Mouse (Mus musculus) forebrain, embryonic 12.5 days (tissue): ENCODE data around the gene T2. TPM values are rescaled to one million over a fixed set of nuclear protein-coding genes. Genes with fewer than 3 reads are reported as not detected.

Experiments used
- ATAC-seq: fragments of 200-750 bp; cut with Nextera tagmentation; 2 replicates; pipeline ENCODE4 v1.8.0; 2017; ENCODE audit warnings: moderate TSS enrichment; ENCODE audit not compliant: low FRiP score
- H3K27ac ChIP-seq: fragments of 300-500 bp; sonication (generic); 2 replicates; pipeline ENCODE4 v1.5.1; 2016; ENCODE audit warnings: mild to moderate bottlenecking
- H3K27me3 ChIP-seq: fragments of 300-500 bp; sonication (generic); 2 replicates; pipeline ENCODE4 v1.6.1; 2016; ENCODE audit warnings: mild to moderate bottlenecking
- H3K36me3 ChIP-seq: fragments of 300-500 bp; sonication (generic); replicated peaks from 2 replicates; pipeline ENCODE4 v1.6.1; 2016; ENCODE audit warnings: mild to moderate bottlenecking
- H3K4me1 ChIP-seq: fragments of 300-500 bp; sonication (generic); 2 replicates; pipeline ENCODE4 v1.6.1; 2016
- H3K4me2 ChIP-seq: fragments of 300-500 bp; sonication (generic); 2 replicates; pipeline ENCODE4 v1.6.1; 2016; ENCODE audit warnings: mild to moderate bottlenecking, moderate library complexity
- H3K4me3 ChIP-seq: fragments of 300-500 bp; sonication (generic); replicated peaks from 2 replicates; pipeline ENCODE4 v1.5.1; 2016; ENCODE audit warnings: mild to moderate bottlenecking
- H3K9ac ChIP-seq: fragments of 300-500 bp; sonication (generic); 2 replicates; pipeline ENCODE4 v1.6.1; 2016; ENCODE audit warnings: mild to moderate bottlenecking
- H3K9me3 ChIP-seq: fragments of 300-500 bp; sonication (generic); 2 replicates; pipeline ENCODE4 v1.6.1; 2016
- WGBS: fragments of 180-500 bp; shearing (Covaris S2); methylation state at CpG from one replicate; pipeline ENCODE4 v1.1.7; 2016; 5-methylcytosine and 5-hydroxymethylcytosine counted together
- polyA plus RNA-seq: library from polyadenylated mRNA; unstranded; fragments of >200 nt; fragmentation: Nextera tagmentation; extraction: Ambion mirVana; gene quantifications from 2 replicates; pipeline ENCODE4 v1.2.1, GENCODE M21; 2016

The T2 gene
- polyA plus RNA-seq, 1 experiment from 2014 or later: 0.55 TPM

- peak overlapping the region; percentile 39 for H3K4me2 ChIP-seq
- H3K9ac ChIP-seq: no peak overlapping the region
- no peak for ATAC-seq
- H3K27ac ChIP-seq: no peak overlapping the region
- no peaks in the 10 kb centered on the region for H3K36me3 ChIP-seq
- under 1% methylated on average over 52 of the region's 52 CpGs for WGBS
- H3K9me3 ChIP-seq: no peaks in the 10 kb centered on the region
- H3K4me3 ChIP-seq: peak overlapping the region; percentile 25
- H3K27me3 ChIP-seq: peaks cover 99% of the 10 kb centered on the region
- H3K4me1 ChIP-seq: peaks cover 15% of the 10 kb centered on the region; the same call in 1 of the 2 replicates
Observed at GRCm38 (mm10) chr17:8433121-8433977, 77.6 kb downstream of the T2 start.

DNA sequence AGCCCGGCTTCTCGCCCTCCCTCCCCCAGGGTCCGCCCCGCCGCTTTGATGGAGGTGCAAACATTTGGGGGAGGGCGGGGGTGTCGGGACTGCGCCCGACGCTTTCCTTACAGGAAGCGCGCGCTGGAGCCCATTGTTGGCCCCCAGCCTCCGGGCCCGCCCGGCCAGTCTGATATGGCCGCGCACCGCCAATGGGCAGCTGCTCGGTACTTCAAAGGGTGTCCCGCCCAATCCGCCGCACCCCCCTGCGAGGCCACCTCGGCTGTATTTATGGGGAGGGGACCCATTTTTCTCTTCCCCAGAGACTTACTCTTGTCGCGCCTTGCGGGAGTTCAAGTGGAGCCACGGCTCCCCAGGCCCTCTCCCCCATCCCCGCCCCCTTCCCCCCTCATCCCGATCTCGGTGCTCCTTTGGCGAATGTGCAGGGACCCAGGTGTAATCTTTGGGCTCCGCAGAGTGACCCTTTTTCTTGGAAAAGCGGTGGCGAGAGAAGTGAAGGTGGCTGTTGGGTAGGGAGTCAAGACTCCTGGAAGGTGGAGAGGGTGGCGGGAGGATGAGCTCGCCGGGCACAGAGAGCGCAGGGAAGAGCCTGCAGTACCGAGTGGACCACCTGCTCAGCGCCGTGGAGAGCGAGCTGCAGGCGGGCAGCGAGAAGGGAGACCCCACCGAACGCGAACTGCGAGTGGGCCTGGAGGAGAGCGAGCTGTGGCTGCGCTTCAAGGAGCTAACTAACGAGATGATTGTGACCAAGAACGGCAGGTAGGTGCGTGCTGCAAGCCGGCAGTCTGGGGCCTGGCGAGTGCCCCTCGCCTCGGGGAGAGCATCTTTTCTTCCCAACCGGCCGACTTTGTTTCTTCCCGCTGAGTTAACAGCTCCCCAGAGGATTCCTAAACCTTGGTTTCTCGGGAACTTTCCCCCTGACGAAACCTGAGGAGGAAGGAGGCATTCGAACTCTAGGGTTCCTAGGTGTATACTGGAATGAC, 78.5 kb downstream of the T2 start, which contains the start of gene T:
T (plus strand) TSS at position 446 of the 983 bp plus-strand sequence.
- no peak within 1 kb of the TSS for H3K9ac ChIP-seq
- no peaks in the 10 kb centered on the region for H3K36me3 ChIP-seq
- WGBS: under 1% methylated on average over 64 of the region's 65 CpGs
- peak within 1 kb of the TSS; percentile 39 for H3K4me2 ChIP-seq
- H3K9me3 ChIP-seq: no peaks in the 10 kb centered on the region
- peaks cover 99% of the 10 kb centered on the region for H3K27me3 ChIP-seq
- peak within 1 kb of the TSS; percentile 25 for H3K4me3 ChIP-seq
- no peak for ATAC-seq
- no peak within 1 kb of the TSS for H3K27ac ChIP-seq
- peaks cover 15% of the 10 kb centered on the region; the same call in 1 of the 2 replicates for H3K4me1 ChIP-seq

DNA sequence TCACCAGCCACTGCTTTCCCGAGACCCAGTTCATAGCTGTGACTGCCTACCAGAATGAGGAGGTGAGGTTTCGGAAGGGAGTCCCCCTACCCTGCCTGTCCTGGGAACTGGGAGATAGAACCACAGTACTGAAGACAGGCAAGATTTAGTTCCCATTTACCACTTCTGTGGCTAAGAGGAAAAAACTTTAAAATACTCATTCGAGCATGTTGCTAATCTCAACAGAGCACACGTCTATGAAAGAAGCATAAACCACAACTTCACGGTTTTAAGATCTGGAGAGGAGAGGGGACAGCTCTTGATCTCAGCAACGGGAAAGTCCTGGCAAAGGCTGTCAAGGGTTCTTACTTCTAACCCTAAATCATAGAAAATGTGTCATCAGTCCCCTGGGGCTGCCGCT, 80.4 kb downstream of the T2 start:
- Histone ChIP-seq H3K4me3 (no peak overlapping the region), H3K27me3 (peaks cover 96% of the 10 kb centered on the region), H3K9me3 (no peaks in the 10 kb centered on the region), H3K9ac (no peak overlapping the region), H3K4me2 (no peak overlapping the region), H3K4me1 (0 out of 2 replicates have a peak, but pooled peaks cover 8% of the 10 kb centered on the region), H3K36me3 (no peaks in the 10 kb centered on the region), H3K27ac (no peak overlapping the region)
- ATAC-seq: no peak
- 15% methylated on average over 7 of the region's 7 CpGs for WGBS

DNA sequence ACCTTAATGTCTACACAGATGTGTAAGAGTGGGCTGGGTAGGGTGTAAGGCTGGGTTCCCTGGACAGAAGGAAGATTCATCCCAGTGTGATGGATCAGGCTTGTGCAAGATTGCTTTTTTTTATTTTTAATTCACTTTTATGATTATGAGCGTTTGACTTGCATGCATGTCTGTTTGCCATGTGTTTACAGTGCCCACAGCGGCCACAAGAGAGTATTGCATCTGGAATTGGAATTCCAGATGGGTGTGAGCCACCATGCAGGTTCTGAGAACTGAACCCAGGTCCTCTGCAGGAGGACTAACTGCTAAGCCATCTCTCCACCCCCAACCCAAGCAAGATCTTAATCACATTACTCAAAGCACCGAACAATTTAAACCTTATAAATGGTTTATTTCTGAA, 88.3 kb downstream of the T2 start:
- Histone ChIP-seq H3K9me3 (no peaks in the 10 kb centered on the region), H3K27me3 (peaks cover 21% of the 10 kb centered on the region), H3K36me3 (no peaks in the 10 kb centered on the region), H3K4me2 (no peak overlapping the region), H3K4me3 (no peak overlapping the region), H3K4me1 (no peaks in the 10 kb centered on the region), H3K27ac (no peak overlapping the region), H3K9ac (no peak overlapping the region)
- no peak for ATAC-seq
- 59% methylated on average over 3 of the region's 3 CpGs for WGBS

- Histone ChIP-seq H3K27me3 (peaks cover 7% of the 10 kb centered on the region; the same call in 1 of the 2 replicates), H3K9ac (no peak overlapping the region), H3K36me3 (no peaks in the 10 kb centered on the region), H3K27ac (no peak overlapping the region), H3K4me2 (no peak overlapping the region), H3K4me1 (no peaks in the 10 kb centered on the region), H3K9me3 (no peaks in the 10 kb centered on the region), H3K4me3 (no peak overlapping the region)
- 56% methylated on average over 9 of the region's 9 CpGs for WGBS
- no peak for ATAC-seq
Observed at GRCm38 (mm10) chr17:8447676-8448192, 91.9 kb downstream of the T2 start.

GRCm38 (mm10) chr17:8448324-8448723, 92.5 kb downstream of the T2 start:
- Histone ChIP-seq H3K9me3 (no peaks in the 10 kb centered on the region), H3K36me3 (no peaks in the 10 kb centered on the region), H3K4me1 (no peaks in the 10 kb centered on the region), H3K4me3 (no peak overlapping the region), H3K4me2 (no peak overlapping the region), H3K27ac (no peak overlapping the region), H3K27me3 (peaks cover 7% of the 10 kb centered on the region; the same call in 1 of the 2 replicates), H3K9ac (no peak overlapping the region)
- WGBS: 67% methylated on average over 3 of the region's 3 CpGs
- no peak for ATAC-seq

DNA sequence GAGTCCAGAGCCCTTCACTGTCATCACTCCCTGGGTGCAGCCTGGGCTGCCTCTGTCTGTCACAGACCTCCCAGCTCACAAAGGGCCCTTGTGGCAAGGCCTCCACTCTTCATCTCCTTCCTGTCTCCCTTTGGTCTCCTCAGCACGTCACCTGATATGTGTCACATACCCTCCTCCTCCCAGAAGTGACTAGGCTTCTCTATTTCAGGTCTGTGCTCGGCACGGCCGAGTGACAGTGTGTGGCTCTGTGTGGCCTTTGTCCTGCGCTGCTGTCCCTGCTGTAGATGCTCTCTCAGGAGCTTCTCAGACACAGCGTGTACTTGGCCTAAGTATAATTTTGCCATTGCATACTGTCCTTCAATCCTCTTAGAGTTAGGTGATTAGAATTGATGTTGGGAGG, 99.4 kb downstream of the T2 start:
- Histone ChIP-seq H3K4me3 (no peak overlapping the region), H3K4me1 (peaks cover 3% of the 10 kb centered on the region; the same call in 1 of the 2 replicates), H3K4me2 (no peak overlapping the region), H3K27me3 (peaks cover 11% of the 10 kb centered on the region; the same call in 1 of the 2 replicates), H3K36me3 (no peaks in the 10 kb centered on the region), H3K9ac (no peak overlapping the region), H3K9me3 (no peaks in the 10 kb centered on the region), H3K27ac (no peak overlapping the region)
- 62% methylated on average over 6 of the region's 6 CpGs for WGBS
- no peak for ATAC-seq

DNA sequence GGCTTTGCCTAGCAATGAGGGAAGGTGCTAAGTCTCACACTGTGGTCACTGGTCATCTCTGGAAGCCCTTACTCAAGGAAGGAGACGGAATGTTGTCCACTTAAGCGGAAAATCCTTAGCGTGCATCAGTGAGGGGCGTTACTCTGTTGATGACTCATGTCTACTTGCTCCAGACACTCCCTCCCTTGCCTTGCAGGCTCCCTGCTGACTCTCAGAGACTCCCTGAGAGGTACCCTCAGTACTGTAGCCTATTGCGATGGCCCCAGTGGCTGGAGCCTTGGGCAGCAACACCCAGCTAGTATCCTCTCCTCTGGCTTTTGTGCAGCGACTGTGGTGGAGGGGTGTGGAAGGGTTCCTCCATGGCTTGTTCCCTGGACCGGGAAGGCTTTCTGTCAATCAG, 99.8 kb downstream of the T2 start:
- no peak overlapping the region for H3K4me2 ChIP-seq
- ATAC-seq: no peak
- no peaks in the 10 kb centered on the region for H3K36me3 ChIP-seq
- no peaks in the 10 kb centered on the region for H3K9me3 ChIP-seq
- H3K9ac ChIP-seq: no peak overlapping the region
- peaks cover 11% of the 10 kb centered on the region; the same call in 1 of the 2 replicates for H3K27me3 ChIP-seq
- H3K27ac ChIP-seq: no peak overlapping the region
- 62% methylated on average over 7 of the region's 7 CpGs for WGBS
- no peak overlapping the region for H3K4me3 ChIP-seq
- peaks cover 3% of the 10 kb centered on the region; the same call in 1 of the 2 replicates for H3K4me1 ChIP-seq

DNA sequence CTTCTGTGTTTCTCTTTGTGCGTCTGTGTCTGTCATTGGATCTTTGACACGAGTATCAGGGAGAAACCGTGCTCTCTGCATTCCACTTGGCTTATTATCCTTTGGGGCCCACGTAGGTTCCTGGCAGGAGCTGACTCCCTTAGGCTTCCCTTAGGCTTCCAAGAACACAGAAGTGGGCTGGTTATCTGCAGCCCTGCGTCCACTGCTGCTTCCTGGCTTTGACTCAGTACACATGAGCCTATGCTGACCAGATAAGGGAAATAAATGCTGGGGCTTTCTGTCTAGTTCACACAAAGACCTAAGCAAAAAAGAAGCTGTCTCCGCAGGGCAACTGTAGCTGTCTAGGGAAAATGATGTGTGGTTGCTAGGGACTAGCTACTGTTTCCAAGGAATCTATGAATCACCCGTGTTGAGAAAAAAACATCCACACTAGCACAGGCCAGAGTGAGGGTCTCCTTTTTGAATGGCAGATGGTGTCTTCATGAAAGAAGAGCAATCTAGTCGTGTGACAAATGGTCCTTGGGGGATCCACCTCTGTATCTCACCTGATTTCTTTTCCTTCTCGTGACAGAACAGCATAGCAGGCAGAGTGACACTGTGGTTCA, 101.2 kb downstream of the T2 start:
- no peak for ATAC-seq

DNA sequence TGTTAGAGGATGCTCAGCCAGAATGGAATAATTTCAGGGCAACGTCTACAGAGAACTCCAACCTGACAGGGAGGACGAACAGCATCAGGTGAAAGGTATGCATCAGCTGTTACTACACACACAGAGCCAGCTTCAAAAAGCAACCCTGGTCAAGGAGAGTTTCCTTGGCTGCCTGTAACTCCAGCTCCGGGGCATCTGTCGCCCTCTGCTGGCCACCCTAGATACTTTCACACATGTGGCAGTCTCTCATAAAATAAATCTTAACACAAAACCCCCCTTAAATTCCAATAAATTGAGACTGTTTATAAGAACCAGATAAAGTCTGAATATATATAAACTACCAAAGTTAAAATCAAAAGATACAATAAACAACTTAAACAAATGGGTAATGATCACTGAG, 105.8 kb downstream of the T2 start:
- WGBS: 6% methylated on average over 4 of the region's 4 CpGs
- Histone ChIP-seq H3K36me3 (no peaks in the 10 kb centered on the region), H3K9ac (no peak overlapping the region), H3K4me2 (no peak overlapping the region), H3K27ac (no peak overlapping the region), H3K4me3 (no peak overlapping the region), H3K9me3 (no peaks in the 10 kb centered on the region), H3K27me3 (peaks cover 14% of the 10 kb centered on the region), H3K4me1 (peaks cover 3% of the 10 kb centered on the region; the same call in 1 of the 2 replicates)
- ATAC-seq: no peak

More for the DNA sequence above, 101.2 kb downstream of the T2 start:
- Histone ChIP-seq H3K27ac (peak overlapping the region; percentile 42; the same call in 1 of the 2 replicates), H3K4me3 (no peak overlapping the region), H3K27me3 (peaks cover 12% of the 10 kb centered on the region), H3K4me2 (no peak overlapping the region), H3K9me3 (no peaks in the 10 kb centered on the region), H3K36me3 (no peaks in the 10 kb centered on the region), H3K9ac (no peak overlapping the region), H3K4me1 (peaks cover 3% of the 10 kb centered on the region; the same call in 1 of the 2 replicates)
- 64% methylated on average over 9 of the region's 9 CpGs for WGBS

DNA sequence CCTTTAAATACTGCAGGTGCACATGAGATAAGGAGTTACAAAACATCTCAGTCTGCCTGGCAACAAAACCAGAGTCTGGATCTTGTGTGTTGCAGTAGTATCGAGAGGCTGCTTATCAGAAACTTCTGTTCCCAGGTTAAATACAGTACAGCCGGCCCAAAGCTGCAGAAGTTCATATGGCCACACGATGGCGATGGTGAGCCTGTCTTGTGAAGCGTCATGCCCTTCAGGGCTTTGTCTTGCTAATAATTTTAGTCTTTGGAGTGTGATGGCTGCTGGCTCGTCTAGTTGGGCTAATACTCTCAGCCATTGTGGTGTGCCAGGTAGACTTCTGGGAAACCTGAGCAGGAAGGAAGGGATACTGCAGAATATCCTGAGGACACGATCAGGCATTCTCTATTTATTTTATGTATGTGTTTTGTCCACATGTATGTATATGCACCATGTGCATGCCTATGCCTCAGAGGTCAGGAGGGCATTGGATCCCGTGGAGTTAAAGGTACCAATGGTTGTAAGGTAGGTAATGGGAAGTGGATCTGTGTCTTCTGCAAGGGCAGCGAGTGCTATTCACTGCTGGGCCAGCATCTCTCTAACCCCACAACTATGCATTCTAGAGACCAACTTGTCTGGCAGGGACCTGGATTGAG, 107.8 kb downstream of the T2 start:
- no peak overlapping the region for H3K9ac ChIP-seq
- peaks cover 23% of the 10 kb centered on the region for H3K27me3 ChIP-seq
- H3K36me3 ChIP-seq: no peaks in the 10 kb centered on the region
- H3K4me3 ChIP-seq: no peak overlapping the region
- 28% methylated on average over 9 of the region's 9 CpGs for WGBS
- H3K4me1 ChIP-seq: no peaks in the 10 kb centered on the region; the same call in 1 of the 2 replicates
- no peak overlapping the region for H3K27ac ChIP-seq
- H3K4me2 ChIP-seq: no peak overlapping the region
- peak; percentile 80; the same call in 1 of the 2 replicates for ATAC-seq
- no peaks in the 10 kb centered on the region for H3K9me3 ChIP-seq
